Mouse (Mus musculus) left cerebral cortex, adult 18-20 months (tissue): ENCODE measurements around the gene Ins2. TPM values are rescaled to one million over a fixed set of nuclear protein-coding genes. Genes with fewer than 3 reads are reported as not detected.
A peak's percentile ranks its signal among the peaks of the same experiment; 100 is the strongest.

Source experiments
- DNase-seq, 2 experiments: peaks; one replicate each; pipeline ENCODE4 v3.0.0; 2021 to 2022; ENCODE audit warnings: low spot score in 2 of 2, mixed read lengths in 1 of 2
- long read RNA-seq, 2 experiments: library from polyadenylated mRNA; stranded (forward); transcript quantifications; one replicate each; pipeline ENCODE4 v2.0.0; 2021
- total RNA-seq, 2 experiments: library from RNA; stranded (reverse); gene quantifications; 2 replicates each; pipeline ENCODE4 v1.2.3; 2021

The Ins2 gene
- not detected for total RNA-seq
- long read RNA-seq, experiment 1 = 0 reads
- long read RNA-seq, experiment 2 = 0 reads

- DNase-seq = no peak
Observed at GRCm38 (mm10) chr7:142743281-142743680, at the start of gene Ins2. TSS of gene Ins2 (minus strand) at chr7:142743381.

- no peak for DNase-seq
Observed at GRCm38 (mm10) chr7:142792650-142793275, 49.6 kb upstream of the Ins2 start.

- no peak for DNase-seq
Observed at GRCm38 (mm10) chr7:142789667-142790066, 46.5 kb upstream of the Ins2 start.

GRCm38 (mm10) chr7:142737772-142738171 lies 5.4 kb downstream of the Ins2 start:
- DNase-seq = peak; percentile 12 to 17

GRCm38 (mm10) chr7:142736943-142737490 lies 6.2 kb downstream of the Ins2 start:
- peak; percentile 7 to 22 for DNase-seq

- DNase-seq = no peak
Observed at GRCm38 (mm10) chr7:142725973-142726372, 17.2 kb downstream of the Ins2 start.

GRCm38 (mm10) chr7:142720725-142721124 lies 22.5 kb downstream of the Ins2 start:
- peak; percentile 16 to 17 for DNase-seq

GRCm38 (mm10) chr7:142714783-142715498 lies 28.2 kb downstream of the Ins2 start:
- DNase-seq = peak; percentile 25 to 50

GRCm38 (mm10) chr7:142706873-142707272 lies 36.3 kb downstream of the Ins2 start:
- no peak for DNase-seq

- no peak for DNase-seq
Observed at GRCm38 (mm10) chr7:142699334-142699860, 43.8 kb downstream of the Ins2 start.

GRCm38 (mm10) chr7:142678611-142679010 lies 64.6 kb downstream of the Ins2 start:
- DNase-seq = no peak

- peak; percentile 69 to 73 for DNase-seq
Observed at GRCm38 (mm10) chr7:142675644-142676043, 67.5 kb downstream of the Ins2 start.

- no peak for DNase-seq
Observed at GRCm38 (mm10) chr7:142675141-142675540, 68.0 kb downstream of the Ins2 start.

- DNase-seq = peak; percentile 73 to 77
Observed at GRCm38 (mm10) chr7:142672120-142672519, 71.1 kb downstream of the Ins2 start.

- DNase-seq = peak in 1 of 2 experiments; percentile 29
Observed at GRCm38 (mm10) chr7:142671067-142671466, 72.1 kb downstream of the Ins2 start.

GRCm38 (mm10) chr7:142669751-142670625 lies 73.2 kb downstream of the Ins2 start, which contains the start of gene Gm49394:
TSS of gene Gm49394 (minus strand) at chr7:142669942.
- no peak for DNase-seq

- no peak for DNase-seq
Observed at GRCm38 (mm10) chr7:142668328-142668727, 74.9 kb downstream of the Ins2 start.

GRCm38 (mm10) chr7:142667521-142667920 lies 75.7 kb downstream of the Ins2 start:
- no peak for DNase-seq

GRCm38 (mm10) chr7:142666659-142667058 lies 76.5 kb downstream of the Ins2 start, which contains the start of gene Igf2:
TSS of gene Igf2 (minus strand) at chr7:142666816.
- no peak for DNase-seq

GRCm38 (mm10) chr7:142666109-142666508 lies 77.1 kb downstream of the Ins2 start:
- DNase-seq = no peak

GRCm38 (mm10) chr7:142665364-142665763 lies 77.8 kb downstream of the Ins2 start:
- DNase-seq = no peak
